Mouse (Mus musculus) CH12.LX (cell line): Measurements from ENCODE around the gene Fbxo11.

Source experiments
- CHD2 ChIP-seq: IDR thresholded peaks from 2 replicates; pipeline ENCODE4 v1.6.1; 2011; ENCODE audit warnings: low read length, improper control_type of control experiment
- CTCF ChIP-seq, 2 experiments: IDR thresholded peaks in 1 of 2; conservative IDR thresholded peaks in 1 of 2; 2 replicates each; pipeline ENCODE4 v1.5.1; 2011 to 2012; ENCODE audit warnings: low read depth in 2 of 2, low read length in 2 of 2, improper control_type of control experiment in 1 of 2, inconsistent platforms in 1 of 2, mild to moderate bottlenecking in 1 of 2, moderate library complexity in 1 of 2
- E2F4 ChIP-seq: IDR thresholded peaks from 2 replicates; pipeline ENCODE4 v1.6.1; 2011; ENCODE audit warnings: low read depth, low read length, improper control_type of control experiment; ENCODE audit not compliant: insufficient replicate concordance
- EP300 ChIP-seq: IDR thresholded peaks from 2 replicates; pipeline ENCODE4 v1.6.1; 2011; ENCODE audit warnings: low read length, improper control_type of control experiment
- MAFK ChIP-seq: IDR thresholded peaks from 2 replicates; pipeline ENCODE4 v1.6.1; 2011; ENCODE audit warnings: low read length, improper control_type of control experiment; ENCODE audit not compliant: insufficient replicate concordance
- MEF2A ChIP-seq: IDR thresholded peaks from 2 replicates; pipeline ENCODE4 v1.6.1; 2014; ENCODE audit warnings: low read depth, mild to moderate bottlenecking, inconsistent platforms, low read length, improper control_type of control experiment, borderline replicate concordance
- PAX5 ChIP-seq: IDR thresholded peaks from 2 replicates; pipeline ENCODE4 v1.6.1; 2012; ENCODE audit warnings: low read length, inconsistent platforms, mixed read lengths
- POLR2A ChIP-seq: IDR thresholded peaks from 2 replicates; pipeline ENCODE4 v1.6.1; 2011; ENCODE audit warnings: low read depth, mild to moderate bottlenecking, improper control_type of control experiment, low read length
- USF1 ChIP-seq: IDR thresholded peaks from 2 replicates; pipeline ENCODE4 v1.6.1; 2014; ENCODE audit warnings: low read depth, mild to moderate bottlenecking, inconsistent platforms, low read length, improper control_type of control experiment
- USF2 ChIP-seq: conservative IDR thresholded peaks from 2 replicates; pipeline ENCODE4 v1.6.1; 2011; ENCODE audit warnings: low read depth, low read length, improper control_type of control experiment
- ZC3H11A ChIP-seq: IDR thresholded peaks from 2 replicates; pipeline ENCODE4 v1.6.1; 2012; ENCODE audit warnings: low read depth, mild to moderate bottlenecking, inconsistent platforms, low read length, improper control_type of control experiment

DNA sequence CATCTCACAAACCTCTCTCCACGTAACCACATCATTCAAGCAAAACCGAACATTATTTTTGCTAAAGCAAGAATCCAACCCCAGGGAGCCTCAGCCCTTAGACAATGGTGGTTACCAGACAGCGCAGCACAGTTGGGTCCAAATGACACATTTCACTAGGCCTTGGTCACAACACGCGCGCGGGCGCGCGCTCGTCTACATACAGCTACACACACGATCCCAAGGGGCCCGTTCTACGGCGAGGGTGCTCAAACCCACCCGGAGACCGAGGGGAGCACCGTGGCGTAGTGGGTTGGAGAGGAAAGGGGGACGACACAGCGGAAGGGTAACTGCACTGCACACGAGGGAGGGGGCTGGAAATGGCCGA, 1.1 kb downstream of the Fbxo11 start:
- TF ChIP-seq E2F4 (no peak), CTCF (conservative IDR thresholded peaks at IDR 0.05 in 1 of 2, IDR thresholded peaks at IDR 0.05 in 1 of 2; ENCODE audit: low read depth in 2 of 2, low read length in 2 of 2) (no peak), ZC3H11A (no peak), PAX5 (no peak), EP300 (no peak), MEF2A (no peak), POLR2A (peak; percentile 1; the same call in 1 of the 2 replicates), MAFK (no peak), USF2 (no peak), USF1 (no peak), CHD2 (no peak)
